Mouse (Mus musculus): ENCODE data around the gene Ltf. TPM values are rescaled to one million over a fixed set of nuclear protein-coding genes. Genes with fewer than 3 reads are reported as not detected.

Gene Ltf
- total and polyA plus RNA-seq, 2 experiments from 2014 or later = 0.93 to 1.4 TPM

GRCm38 (mm10) chr9:111054923-111055322 is 35.9 kb downstream of the Ltf start:
- no peaks in the 10 kb centered on the region for H3K9me3 ChIP-seq (ENCODE audit: low read length)
- no peaks in the 10 kb centered on the region for H3K36me3 ChIP-seq (ENCODE audit: insufficient read depth, low read length)
- 0 out of 2 replicates have a peak, but pooled peaks cover 2% of the 10 kb centered on the region for H3K4me1 ChIP-seq (ENCODE audit: insufficient read depth, low read length)
- no peaks in the 10 kb centered on the region for H3K27me3 ChIP-seq (ENCODE audit: insufficient read depth, low read length)
- ATAC-seq (ENCODE audit: low FRiP score) (no peak), DNase-seq (ENCODE audit: low spot score) (no peak)
- no peak overlapping the region for H3K4me2 ChIP-seq (ENCODE audit: low read depth, low read length, poor library complexity, severe bottlenecking)
- no peak overlapping the region for H3K4me3 ChIP-seq (ENCODE audit: low read depth, low read length)
- no peak overlapping the region for H3K27ac ChIP-seq (ENCODE audit: low read depth, low read length)
- 92% methylated on average over 9 of the region's 9 CpGs for WGBS
- TF ChIP-seq CTCF (IDR thresholded peaks at IDR 0.05) = no peak
- H3K9ac ChIP-seq (replicated peaks; ENCODE audit: low read length, poor library complexity, severe bottlenecking) = no peak overlapping the region

- 82% methylated on average over 29 of the region's 29 CpGs for WGBS
- Histone ChIP-seq H3K9ac (replicated peaks; ENCODE audit: low read length, poor library complexity, severe bottlenecking) (no peak overlapping the region), H3K9me3 (ENCODE audit: low read length) (no peaks in the 10 kb centered on the region), H3K27ac (ENCODE audit: low read depth, low read length) (no peak overlapping the region), H3K36me3 (ENCODE audit: insufficient read depth, low read length) (no peaks in the 10 kb centered on the region), H3K4me3 (ENCODE audit: low read depth, low read length) (no peak overlapping the region), H3K27me3 (ENCODE audit: insufficient read depth, low read length) (no peaks in the 10 kb centered on the region), H3K4me1 (ENCODE audit: insufficient read depth, low read length) (0 out of 2 replicates have a peak, but pooled peaks cover 2% of the 10 kb centered on the region), H3K4me2 (ENCODE audit: low read depth, low read length, poor library complexity, severe bottlenecking) (peak overlapping the region; percentile 28)
- no peak for ATAC-seq (ENCODE audit: low FRiP score)
- TF ChIP-seq CTCF (IDR thresholded peaks at IDR 0.05) = no peak
- DNase-seq (ENCODE audit: low spot score) = no peak
Measured at GRCm38 (mm10) chr9:111055800-111056518, 36.9 kb downstream of the Ltf start.

DNA sequence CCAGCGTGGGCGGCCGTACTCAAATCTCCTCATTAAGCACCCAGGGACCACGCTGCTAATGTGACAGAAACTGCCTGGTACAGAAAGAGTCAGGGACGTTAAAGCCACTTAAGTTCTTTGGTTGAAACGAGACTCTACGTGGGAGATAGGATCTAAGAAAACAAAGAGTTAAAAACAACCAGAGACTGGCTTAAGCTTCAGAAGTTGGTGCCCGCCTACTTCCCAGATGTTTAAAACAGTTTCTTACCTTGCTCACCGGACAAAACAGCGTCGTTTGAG is 37.4 kb downstream of the Ltf start:
- DNase-seq (ENCODE audit: low spot score) = no peak
- Histone ChIP-seq H3K4me3 (ENCODE audit: low read depth, low read length) (peak overlapping the region; percentile 8; the same call in 1 of the 2 replicates), H3K4me2 (ENCODE audit: low read depth, low read length, poor library complexity, severe bottlenecking) (peak overlapping the region; percentile 28), H3K36me3 (ENCODE audit: insufficient read depth, low read length) (no peaks in the 10 kb centered on the region), H3K9me3 (ENCODE audit: low read length) (no peaks in the 10 kb centered on the region), H3K27ac (ENCODE audit: low read depth, low read length) (no peak overlapping the region), H3K9ac (replicated peaks; ENCODE audit: low read length, poor library complexity, severe bottlenecking) (no peak overlapping the region), H3K4me1 (ENCODE audit: insufficient read depth, low read length) (0 out of 2 replicates have a peak, but pooled peaks cover 2% of the 10 kb centered on the region), H3K27me3 (ENCODE audit: insufficient read depth, low read length) (no peaks in the 10 kb centered on the region)
- ATAC-seq (ENCODE audit: low FRiP score) = no peak
- TF ChIP-seq CTCF (IDR thresholded peaks at IDR 0.05) = no peak
- WGBS = 35% methylated on average over 11 of the region's 11 CpGs

DNA sequence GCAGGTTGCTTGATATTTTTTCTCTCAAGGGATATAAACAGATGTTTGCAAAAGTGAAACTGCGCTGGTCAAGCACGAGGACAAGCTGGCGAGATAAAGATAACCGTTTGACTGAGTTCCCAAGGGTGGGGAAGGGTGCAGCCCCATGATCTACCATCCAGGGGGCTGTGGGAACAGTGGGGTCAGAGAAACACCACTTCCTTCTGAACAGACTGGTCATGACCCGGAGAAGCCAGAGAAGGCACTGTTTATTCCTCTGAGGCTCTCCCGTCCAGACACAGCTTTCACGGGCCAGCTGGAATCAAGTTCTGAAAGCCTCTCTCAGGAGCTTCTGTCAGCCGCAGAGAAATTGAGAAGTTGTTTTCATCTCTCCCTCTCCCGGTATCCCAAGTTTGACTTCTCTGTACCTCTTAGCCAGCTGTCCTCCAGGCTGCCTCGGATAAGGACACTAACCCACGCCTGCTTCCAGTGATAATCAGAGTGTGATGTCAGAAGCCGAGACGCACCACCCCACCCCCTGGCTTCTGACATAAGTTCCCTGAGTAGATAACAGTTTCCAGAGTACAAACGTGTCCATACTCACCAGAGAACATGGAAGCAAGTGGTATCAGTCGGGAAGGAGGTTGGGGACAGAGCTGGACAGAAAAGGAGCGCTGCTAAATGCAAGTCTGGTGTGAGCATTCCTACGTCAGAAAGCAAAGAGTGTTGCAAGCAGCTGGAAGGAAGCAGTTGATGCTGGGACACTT is 37.9 kb downstream of the Ltf start, which contains the start of gene Ccrl2:
Gene Ccrl2 (minus strand): TSS at position 722 of the 746 bp plus-strand sequence.
- ATAC-seq (ENCODE audit: low FRiP score) (no peak), DNase-seq (ENCODE audit: low spot score) (no peak)
- Histone ChIP-seq H3K4me2 (ENCODE audit: low read depth, low read length, poor library complexity, severe bottlenecking) (peak within 1 kb of the TSS; percentile 28), H3K4me3 (ENCODE audit: low read depth, low read length) (peak within 1 kb of the TSS; percentile 8; the same call in 1 of the 2 replicates), H3K9ac (replicated peaks; ENCODE audit: low read length, poor library complexity, severe bottlenecking) (no peak within 1 kb of the TSS), H3K36me3 (ENCODE audit: insufficient read depth, low read length) (no peaks in the 10 kb centered on the region), H3K27ac (ENCODE audit: low read depth, low read length) (no peak within 1 kb of the TSS), H3K27me3 (ENCODE audit: insufficient read depth, low read length) (no peaks in the 10 kb centered on the region), H3K9me3 (ENCODE audit: low read length) (no peaks in the 10 kb centered on the region), H3K4me1 (ENCODE audit: insufficient read depth, low read length) (0 out of 2 replicates have a peak, but pooled peaks cover 2% of the 10 kb centered on the region)
- 59% methylated on average over 17 of the region's 17 CpGs for WGBS
- no peak for TF ChIP-seq CTCF (IDR thresholded peaks at IDR 0.05)

DNA sequence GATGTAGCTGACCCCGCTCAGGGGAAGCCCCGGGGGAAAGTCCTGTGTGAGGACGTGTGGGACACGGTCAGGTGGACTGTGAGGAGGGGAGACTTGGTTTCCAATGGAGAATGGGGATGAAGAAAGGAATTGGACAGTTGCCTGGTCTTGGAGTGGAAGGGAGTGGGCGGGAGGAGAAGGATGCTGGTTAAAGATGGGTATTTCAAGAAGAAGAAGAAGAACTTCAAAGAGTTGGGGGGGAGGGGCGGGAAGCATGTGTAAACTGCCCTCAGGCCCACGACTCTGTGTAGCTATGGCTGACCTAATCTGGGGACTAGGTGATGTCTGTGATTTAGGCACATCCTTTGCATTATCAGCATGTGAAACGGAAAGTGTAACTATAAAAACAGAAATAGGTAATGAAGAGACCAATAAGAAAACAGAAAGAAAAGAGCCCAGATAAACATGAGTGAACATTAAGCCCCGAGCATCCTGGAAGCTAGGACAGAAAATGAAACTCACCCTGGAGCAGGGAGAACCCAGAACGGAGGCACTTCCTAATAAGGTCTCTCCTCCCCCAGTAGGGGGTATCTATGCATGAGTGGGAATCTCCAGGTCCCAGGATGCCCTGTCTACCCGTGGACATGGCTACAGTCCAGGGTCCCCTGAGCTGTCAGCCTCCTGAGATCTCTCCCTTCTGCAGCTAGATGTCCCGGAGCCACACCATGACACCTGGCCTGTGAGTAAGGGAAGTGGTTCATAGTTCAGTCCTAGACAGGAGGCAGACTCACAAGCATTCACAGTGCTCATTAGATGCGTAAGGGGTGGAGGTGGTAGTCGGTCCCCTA is 38.7 kb downstream of the Ltf start:
- no peak for ATAC-seq (ENCODE audit: low FRiP score)
- Histone ChIP-seq H3K4me3 (ENCODE audit: low read depth, low read length) (peak overlapping the region; percentile 8; the same call in 1 of the 2 replicates), H3K36me3 (ENCODE audit: insufficient read depth, low read length) (no peaks in the 10 kb centered on the region), H3K9me3 (ENCODE audit: low read length) (no peaks in the 10 kb centered on the region), H3K27me3 (ENCODE audit: insufficient read depth, low read length) (no peaks in the 10 kb centered on the region), H3K4me2 (ENCODE audit: low read depth, low read length, poor library complexity, severe bottlenecking) (no peak overlapping the region), H3K9ac (replicated peaks; ENCODE audit: low read length, poor library complexity, severe bottlenecking) (no peak overlapping the region), H3K4me1 (ENCODE audit: insufficient read depth, low read length) (0 out of 2 replicates have a peak, but pooled peaks cover 2% of the 10 kb centered on the region), H3K27ac (ENCODE audit: low read depth, low read length) (no peak overlapping the region)
- WGBS = 75% methylated on average over 14 of the region's 14 CpGs
- TF ChIP-seq CTCF (IDR thresholded peaks at IDR 0.05) = no peak
- no peak for DNase-seq (ENCODE audit: low spot score)

Data from midbrain, postnatal 0 days (tissue).